ENCODE assay signal across 9 mouse cellular contexts in the genomic region with DNA sequence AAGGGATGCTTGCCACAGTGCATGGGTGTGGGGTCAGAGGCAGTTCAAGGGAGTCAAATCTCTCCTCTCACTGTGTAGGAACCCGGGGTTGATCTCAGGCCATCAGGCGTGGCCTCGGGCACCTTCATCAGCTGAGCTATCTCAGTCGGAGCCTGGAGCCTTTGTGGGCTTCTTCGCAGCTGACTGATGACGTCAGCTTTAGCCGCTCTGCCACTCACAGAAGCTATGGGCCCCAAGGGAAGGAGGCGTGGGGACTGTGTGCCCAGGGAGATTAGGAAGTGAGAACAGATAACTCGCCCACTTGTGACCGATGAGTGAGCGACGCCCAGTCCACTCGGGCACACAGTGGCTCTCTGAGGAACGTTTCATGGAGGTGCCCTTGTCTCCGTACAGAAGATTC. TPM values are rescaled to one million over a fixed set of nuclear protein-coding genes. Genes with fewer than 3 reads are reported as not detected.
DNase-seq lines count a peak whose midpoint lies in the region; ATAC-seq and TF ChIP-seq lines count a peak whose summit lies in the region.
"Had no signal": no experiment of that assay in that cellular context is flagged by ENCODE, and none has a peak within 500 bp of the region (broad histone marks: within the 10 kb centered on the region; RNA-seq: fewer than 3 reads in every experiment).

No protein-coding gene starts in this region.

- in situ Hi-C loops in CH12.LX (cut with MboI; ENCODE audit: low pct_ligation_motif_present, low pct_unique_long_range_greater_than_20kb, low sequenced_read_pairs) = loop anchor here (5.0 to 25.0 kb wide), 2 partner anchors 60 to 995 kb away; no protein-coding TSS in a partner anchor

- peak overlapping the region in 1 of 3 experiments; percentile 8 for H3K4me3 ChIP-seq in CH12.LX (replicated peaks in 1 of 3; ENCODE audit: low read depth in 2 of 3, low read length in 2 of 3, poor library complexity in 1 of 3)
- H3K4me3 ChIP-seq in bone marrow, adult 2 months (replicated peaks; ENCODE audit: control insufficient read depth, low read depth, low read length) = peak overlapping the region; percentile 21
- no peak overlapping the region for H3K4me3 ChIP-seq in intestine, embryonic 15.5 days (replicated peaks)
- H3K4me3 ChIP-seq in megakaryocyte, embryonic 14.5 days (replicated peaks) = peak overlapping the region; percentile 26
- no peak overlapping the region for H3K4me3 ChIP-seq in kidney, embryonic 16.5 days (ENCODE audit: low read length)
- H3K4me3 ChIP-seq: embryonic facial prominence, embryonic 12.5 days; hindbrain, embryonic 13.5 days had no signal

- peaks cover 44% of the 10 kb centered on the region for H3K27me3 ChIP-seq in CH12.LX (replicated peaks)
- H3K27me3 ChIP-seq in intestine, embryonic 15.5 days (replicated peaks) = no peaks in the 10 kb centered on the region
- peaks cover 75% of the 10 kb centered on the region for H3K27me3 ChIP-seq in megakaryocyte, embryonic 14.5 days (replicated peaks)
- peaks cover 7% of the 10 kb centered on the region; the same call in 1 of the 2 replicates for H3K27me3 ChIP-seq in kidney, embryonic 16.5 days (ENCODE audit: insufficient read depth, low read length)

- TF ChIP-seq RAD21 in CH12.LX (IDR thresholded peaks at IDR 0.05; ENCODE audit: low read depth, low read length) = no peak

- TF ChIP-seq POLR2A in CH12.LX (IDR thresholded peaks at IDR 0.05; ENCODE audit: low read depth, low read length) = 0 out of 2 replicates have a peak, but pooled peaks have one; percentile 40
- TF ChIP-seq POLR2A in bone marrow, adult 2 months (IDR thresholded peaks at IDR 0.05; ENCODE audit: borderline replicate concordance, control insufficient read depth, low read depth, low read length) = no peak

- no peaks in the 10 kb centered on the region for H3K79me2 ChIP-seq in CH12.LX (replicated peaks; ENCODE audit: control insufficient read depth, extremely low read depth, insufficient read depth, poor library complexity, severe bottlenecking)

- peaks cover 12 to 28% of the 10 kb centered on the region in 2 experiments for H3K4me1 ChIP-seq in CH12.LX (ENCODE audit: control insufficient read depth in 1 of 2, insufficient read depth in 2 of 2)
- H3K4me1 ChIP-seq in bone marrow, adult 2 months (ENCODE audit: control insufficient read depth, insufficient read depth, low read length) = no peaks in the 10 kb centered on the region
- peaks cover 17% of the 10 kb centered on the region for H3K4me1 ChIP-seq in intestine, embryonic 15.5 days (replicated peaks)
- H3K4me1 ChIP-seq in megakaryocyte, embryonic 14.5 days = peaks cover 19% of the 10 kb centered on the region
- peaks cover 23% of the 10 kb centered on the region for H3K4me1 ChIP-seq in kidney, embryonic 16.5 days (ENCODE audit: insufficient read depth, low read length)

- DNase-seq in CH12.LX (ENCODE audit: extremely low read depth) = peak; percentile 87
- DNase-seq in frontal cortex, adult 2 months (ENCODE audit: extremely low spot score in 1 of 2, low spot score in 1 of 2) = no peak
- DNase-seq in urinary bladder, postnatal 14 days (ENCODE audit: low spot score) = no peak

- no peak overlapping the region for H3K9ac ChIP-seq in CH12.LX (ENCODE audit: insufficient read depth, low read depth)
- no peak overlapping the region for H3K9ac ChIP-seq in intestine, embryonic 15.5 days
- no peak overlapping the region for H3K9ac ChIP-seq in kidney, embryonic 16.5 days (replicated peaks; ENCODE audit: low read length)
- H3K9ac ChIP-seq: embryonic facial prominence, embryonic 12.5 days; hindbrain, embryonic 13.5 days had no signal

- H3K27ac ChIP-seq in CH12.LX (ENCODE audit: insufficient read depth, low read depth) = no peak overlapping the region
- peak overlapping the region; percentile 41; the same call in 1 of the 2 replicates for H3K27ac ChIP-seq in bone marrow, adult 2 months (ENCODE audit: control insufficient read depth, insufficient read depth, low read depth, low read length, poor library complexity)
- no peak overlapping the region for H3K27ac ChIP-seq in intestine, embryonic 15.5 days
- no peak overlapping the region for H3K27ac ChIP-seq in kidney, embryonic 16.5 days (ENCODE audit: low read length)
- H3K27ac ChIP-seq: embryonic facial prominence, embryonic 12.5 days; hindbrain, embryonic 13.5 days had no signal

- 26% methylated on average over 15 of the region's 15 CpGs for WGBS in bone marrow, adult 2 months
- WGBS in intestine, embryonic 15.5 days = 35% methylated on average over 15 of the region's 15 CpGs
- 43% methylated on average over 15 of the region's 15 CpGs for whole genome bisulfite sequencing in kidney, embryonic 16.5 days

- no peak for TF ChIP-seq CTCF in CH12.LX (conservative IDR thresholded peaks at IDR 0.05 in 1 of 2, IDR thresholded peaks at IDR 0.05 in 1 of 2; ENCODE audit: low read depth in 2 of 2, low read length in 2 of 2)
- TF ChIP-seq CTCF in bone marrow, adult 2 months (IDR thresholded peaks at IDR 0.05; ENCODE audit: control insufficient read depth, insufficient read depth, low read length) = no peak

- dilution Hi-C loops in CH12.LX (cut with MboI; ENCODE audit: extremely low pct_ligation_motif_present, extremely low pct_unique_long_range_greater_than_20kb, low sequenced_read_pairs) = no loop called here

- peak overlapping the region; percentile 41 for H3K4me2 ChIP-seq in CH12.LX (ENCODE audit: insufficient read depth, low read depth, poor library complexity, severe bottlenecking)
- peak overlapping the region; percentile 15 for H3K4me2 ChIP-seq in intestine, embryonic 15.5 days (replicated peaks)
- no peak overlapping the region for H3K4me2 ChIP-seq in kidney, embryonic 16.5 days (replicated peaks; ENCODE audit: low read depth, low read length)
- H3K4me2 ChIP-seq: embryonic facial prominence, embryonic 12.5 days; hindbrain, embryonic 13.5 days had no signal

- peak; percentile 29 for ATAC-seq in intestine, embryonic 15.5 days
- no peak for ATAC-seq in kidney, embryonic 16.5 days (ENCODE audit: low FRiP score, low TSS enrichment)

- no peaks in the 10 kb centered on the region for H3K36me3 ChIP-seq in CH12.LX (replicated peaks in 1 of 2; ENCODE audit: control insufficient read depth in 1 of 2, insufficient read depth in 1 of 2, low read length in 1 of 2)
- no peaks in the 10 kb centered on the region for H3K36me3 ChIP-seq in intestine, embryonic 15.5 days
- H3K36me3 ChIP-seq in megakaryocyte, embryonic 14.5 days (replicated peaks; ENCODE audit: low read length) = no peaks in the 10 kb centered on the region
- H3K36me3 ChIP-seq in kidney, embryonic 16.5 days (ENCODE audit: insufficient read depth, low read length) = no peaks in the 10 kb centered on the region
- H3K36me3 ChIP-seq: embryonic facial prominence, embryonic 12.5 days; hindbrain, embryonic 13.5 days had no signal

- TF ChIP-seq EP300 in CH12.LX (IDR thresholded peaks at IDR 0.05; ENCODE audit: low read length) = peak; percentile 58; the same call in 1 of the 2 replicates

- no peaks in the 10 kb centered on the region for H3K9me3 ChIP-seq in CH12.LX (replicated peaks; ENCODE audit: low read length)
- H3K9me3 ChIP-seq in intestine, embryonic 15.5 days = no peaks in the 10 kb centered on the region
- H3K9me3 ChIP-seq in megakaryocyte, embryonic 14.5 days = no peaks in the 10 kb centered on the region
- H3K9me3 ChIP-seq in kidney, embryonic 16.5 days (ENCODE audit: low read length) = no peaks in the 10 kb centered on the region
- H3K9me3 ChIP-seq: embryonic facial prominence, embryonic 12.5 days; hindbrain, embryonic 13.5 days had no signal

TF ChIP-seq in CH12.LX, 34 proteins besides CTCF, POLR2A, EP300 and RAD21 (continues in another document):
- TF ChIP-seq TBP (conservative IDR thresholded peaks at IDR 0.05; ENCODE audit: low read depth, low read length) (no peak), CHD2 (IDR thresholded peaks at IDR 0.05; ENCODE audit: low read length) (no peak), SIN3A (IDR thresholded peaks at IDR 0.05; ENCODE audit: low read length) (peak; percentile 77), JUN (IDR thresholded peaks at IDR 0.05; ENCODE audit: insufficient read depth, low read depth, low read length) (0 out of 2 replicates have a peak, but pooled peaks have one; percentile 31), ELF1 (IDR thresholded peaks at IDR 0.05; ENCODE audit: low read depth, low read length) (peak; percentile 45; the same call in 1 of the 2 replicates), ETS1 (conservative IDR thresholded peaks at IDR 0.05; ENCODE audit: low read depth, low read length) (peak; percentile 82), MXI1 (IDR thresholded peaks at IDR 0.05; ENCODE audit: low read depth, low read length) (peak; percentile 70), MAZ (IDR thresholded peaks at IDR 0.05; ENCODE audit: low read depth, low read length) (no peak), USF2 (conservative IDR thresholded peaks at IDR 0.05; ENCODE audit: low read depth, low read length) (no peak), MAX (IDR thresholded peaks at IDR 0.05; ENCODE audit: low read length) (peak; percentile 64; the same call in 1 of the 2 replicates), ZNF384 (IDR thresholded peaks at IDR 0.05; ENCODE audit: low read depth, low read length) (no peak), IRF4 (IDR thresholded peaks at IDR 0.05; ENCODE audit: low read depth, low read length) (peak; percentile 75), TCF12 (IDR thresholded peaks at IDR 0.05; ENCODE audit: low read depth, low read length) (0 out of 2 replicates have a peak, but pooled peaks have one; percentile 38), PAX5 (IDR thresholded peaks at IDR 0.05; ENCODE audit: low read length) (no peak), POLR2AphosphoS2 (IDR thresholded peaks at IDR 0.05; ENCODE audit: low read depth, low read length) (no peak), JUND (conservative IDR thresholded peaks at IDR 0.05; ENCODE audit: low read depth, low read length) (peak; percentile 62), USF1 (IDR thresholded peaks at IDR 0.05; ENCODE audit: low read depth, low read length) (no peak), E2F4 (IDR thresholded peaks at IDR 0.05; ENCODE audit: insufficient replicate concordance, low read depth, low read length) (no peak), NELFE (IDR thresholded peaks at IDR 0.05; ENCODE audit: low read depth, low read length) (no peak), HCFC1 (IDR thresholded peaks at IDR 0.05; ENCODE audit: low read depth, low read length) (peak; percentile 59; the same call in 1 of the 2 replicates)

RNA-seq across cellular contexts. Expression of a gene that starts 2.8 kb away (rescaled TPM):
- total RNA-seq in CH12.LX (2012; rRNA removed) = 3.8 and 4.8 TPM in 2 replicates
- total RNA-seq in CH12.LX (2014; rRNA removed) = 5.3 and 5.5 TPM in 2 replicates
- 8.6 and 10.1 TPM in 2 replicates for polyA plus RNA-seq in CH12.LX (2012; ENCODE audit: insufficient read length, low read depth)
- 1.3 TPM in 1 of 2 replicates, not detected in the other for polyA plus RNA-seq in bone marrow, adult 2 months (2011; ENCODE audit: insufficient read depth, insufficient read length, low replicate concordance, missing spikeins)
- polyA plus RNA-seq in intestine, embryonic 15.5 days (2015; fragmentation: Nextera tagmentation; extraction: Ambion mirVana) = 1.4 and 2.3 TPM in 2 replicates
- 0.29 TPM in 1 of 2 replicates, not detected in the other for polyA plus RNA-seq in megakaryocyte, embryonic 14.5 days (2012; ENCODE audit: insufficient read depth, low replicate concordance)
- 9.5 and 9.8 TPM in 2 replicates for polyA plus RNA-seq in frontal cortex, adult 2 months (2012; rRNA removed)
- polyA plus RNA-seq in kidney, embryonic 16.5 days (2015; fragmentation: Nextera tagmentation; extraction: Ambion mirVana) = 0.74 and 1.0 TPM in 2 replicates

Comparison
In these comparisons a context has a peak if more than half of its experiments do, and no peak if none do; other contexts are left out.
1. H3K4me3 ChIP-seq: peak in bone marrow, adult 2 months (single experiment) and megakaryocyte, embryonic 14.5 days (single experiment); none in intestine, embryonic 15.5 days (single experiment) and kidney, embryonic 16.5 days (single experiment).